Mouse (Mus musculus): ENCODE results near the gene Gm21440. TPM values are rescaled to one million over a fixed set of nuclear protein-coding genes. Genes with fewer than 3 reads are reported as not detected.

Gene Gm21440
- total RNA-seq (2023) = not detected

DNA sequence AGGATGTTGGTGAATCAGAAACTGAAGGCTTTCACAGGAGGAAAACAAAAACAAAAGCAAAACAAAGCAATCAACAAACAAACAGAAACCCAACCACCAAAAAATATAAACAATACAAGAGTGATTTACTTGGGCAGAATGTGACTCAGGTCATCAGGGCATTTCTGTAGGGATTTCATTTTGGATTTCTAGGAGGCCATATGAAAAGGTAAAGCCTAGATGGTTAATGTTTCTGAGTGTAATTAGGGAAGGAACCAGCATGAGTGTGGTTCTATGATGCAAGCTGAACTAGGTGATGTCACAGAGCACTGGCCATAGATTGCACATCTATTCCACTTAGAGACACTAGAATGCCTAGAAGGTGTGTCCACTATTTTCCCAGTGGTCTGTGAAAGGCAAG is at the start of gene Gm21440, which contains the start of gene Gm21454:
Gm21440 (plus strand) TSS at position 301 of the 400 bp plus-strand sequence.
Gm21454 (plus strand) TSS at position 352 of the 400 bp plus-strand sequence.

GRCm38 (mm10) chrY:13223828-13224227 is 28.4 kb upstream of the Gm21440 start, which contains the start of gene Gm21828:
TSS of gene Gm21828 (minus strand) at chrY:13223928.

Other genes starting within 250 kb of the Gm21440 start
- gene Gm20807, start 209.5 kb upstream of the Gm21440 start, total RNA-seq (2023) = not detected
- not detected for gene Gm21891, start 118.9 kb upstream of the Gm21440 start, total RNA-seq (2023)
- not detected for gene Gm21425, start 90.4 kb upstream of the Gm21440 start, total RNA-seq (2023)
- not detected for gene Gm21828, start 28.5 kb upstream of the Gm21440 start, total RNA-seq (2023)
- gene Gm21454, start 51 bp downstream of the Gm21440 start, total RNA-seq (2023) = not detected
- not detected for gene Gm21725, start 96.7 kb downstream of the Gm21440 start, total RNA-seq (2023)
- gene Gm21866, start 213.2 kb downstream of the Gm21440 start, total RNA-seq (2023) = not detected
- gene Gm20773, start 241.6 kb downstream of the Gm21440 start, total RNA-seq (2023) = not detected